Mouse (Mus musculus) kidney, postnatal 0 days (tissue): ENCODE measurements around the gene Cdh6. TPM values are rescaled to one million over a fixed set of nuclear protein-coding genes. Genes with fewer than 3 reads are reported as not detected.
A peak's percentile ranks its signal among the peaks of the same experiment; 100 is the strongest.

Experiments
- ATAC-seq: fragments of 200-750 bp; cut with Nextera tagmentation; replicated peaks from 2 replicates; pipeline ENCODE4 v1.8.0; 2017; ENCODE audit warnings: low read depth, moderate number of reproducible peaks, moderate TSS enrichment, moderate library complexity; ENCODE audit not compliant: low FRiP score
- DNase-seq: peaks from one replicate; pipeline ENCODE4 v3.0.0-alpha.2; 2016; ENCODE audit warnings: low spot score
- H3K27ac ChIP-seq: fragments of 300-500 bp; sonication (generic); 2 replicates; pipeline ENCODE4 v1.5.1; 2014; ENCODE audit warnings: mild to moderate bottlenecking
- H3K27me3 ChIP-seq: fragments of 300-500 bp; sonication (generic); 2 replicates; pipeline ENCODE4 v1.6.1; 2014; ENCODE audit warnings: low read length, mixed read lengths; ENCODE audit not compliant: insufficient read depth
- H3K36me3 ChIP-seq: fragments of 300-500 bp; sonication (generic); 2 replicates; pipeline ENCODE4 v1.6.1; 2014; ENCODE audit warnings: low read length, mixed read lengths; ENCODE audit not compliant: insufficient read depth
- H3K4me1 ChIP-seq: fragments of 300-500 bp; sonication (generic); replicated peaks from 2 replicates; pipeline ENCODE4 v1.6.1; 2014; ENCODE audit warnings: antibody characterized with exemption, low read length, mixed read lengths; ENCODE audit not compliant: insufficient read depth
- H3K4me2 ChIP-seq: fragments of 300-500 bp; sonication (generic); 2 replicates; pipeline ENCODE4 v1.6.1; 2014; ENCODE audit warnings: mild to moderate bottlenecking, low read length, moderate library complexity, mixed read lengths
- H3K4me3 ChIP-seq: fragments of 300-500 bp; sonication (generic); replicated peaks from 2 replicates; pipeline ENCODE4 v1.5.1; 2014; ENCODE audit warnings: low read depth, low read length
- H3K9ac ChIP-seq: fragments of 300-500 bp; sonication (generic); 2 replicates; pipeline ENCODE4 v1.6.1; 2014; ENCODE audit warnings: low read depth, low read length
- H3K9me3 ChIP-seq: fragments of 300-500 bp; sonication (generic); replicated peaks from 2 replicates; pipeline ENCODE4 v1.6.1; 2016; ENCODE audit warnings: low read length, inconsistent platforms, mixed read lengths
- CTCF ChIP-seq: IDR thresholded peaks from 2 replicates; pipeline ENCODE4 v1.5.1; 2016; ENCODE audit warnings: antibody characterized with exemption, low read depth, mild to moderate bottlenecking, moderate library complexity
- WGBS: fragments of 180-500 bp; shearing (Covaris S2); extraction: QIAGEN DNeasy Blood & Tissue Kit; methylation state at CpG from one replicate; pipeline ENCODE4 v1.1.7; 2014; 5-methylcytosine and 5-hydroxymethylcytosine counted together
- polyA plus RNA-seq: library from polyadenylated mRNA; unstranded; fragments of >200 nt; fragmentation: Nextera tagmentation; extraction: Ambion mirVana; gene quantifications from 2 replicates; pipeline ENCODE4 v1.2.1, GENCODE M21; 2015

Cdh6 gene
- polyA plus RNA-seq, 1 experiment from 2014 or later: 17.8 TPM

DNA sequence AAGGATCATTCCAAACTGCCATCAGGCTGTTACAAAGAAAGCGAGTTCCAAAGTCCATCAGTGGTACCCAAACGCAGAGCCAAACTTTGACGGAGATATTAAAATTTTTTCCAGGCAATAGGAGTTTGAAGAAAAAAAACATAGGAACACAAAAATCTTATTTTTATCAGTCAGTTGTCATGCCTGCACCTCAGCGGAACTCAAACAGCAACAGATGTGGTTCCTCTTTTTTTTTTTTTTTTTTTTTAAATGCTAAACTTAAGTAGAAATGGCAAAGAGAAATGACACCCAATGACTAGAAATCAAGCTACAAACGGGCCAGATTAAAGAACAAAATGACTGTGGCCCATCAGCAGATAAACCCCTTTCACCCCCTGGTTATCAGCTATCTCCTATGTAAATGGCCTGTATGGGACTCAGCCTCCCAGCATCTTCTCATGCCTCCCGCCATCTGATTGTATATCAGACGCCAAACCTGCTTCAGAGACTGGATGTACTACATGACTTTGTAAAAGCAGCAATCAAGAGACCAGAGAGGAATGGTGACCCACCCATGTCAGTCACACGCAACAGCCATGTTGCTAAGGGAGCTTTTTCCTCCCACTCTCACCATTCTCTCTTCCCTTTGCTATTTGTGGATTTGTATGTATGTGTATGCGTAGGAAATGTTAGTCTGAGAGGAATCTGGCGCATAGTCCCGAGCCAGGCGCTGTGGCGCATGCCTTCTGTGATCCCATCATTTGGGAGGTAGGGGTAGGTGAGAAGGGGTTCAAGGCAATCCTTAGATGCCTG is 8.2 kb downstream of the Cdh6 start:
- Histone ChIP-seq H3K4me3 (no peak overlapping the region), H3K36me3 (no peaks in the 10 kb centered on the region), H3K27ac (no peak overlapping the region), H3K4me2 (no peak overlapping the region), H3K4me1 (no peaks in the 10 kb centered on the region), H3K9ac (no peak overlapping the region), H3K9me3 (no peaks in the 10 kb centered on the region), H3K27me3 (no peaks in the 10 kb centered on the region)
- ATAC-seq (no peak), DNase-seq (no peak)
- 91% methylated on average over 13 of the region's 13 CpGs for WGBS
- no peak for TF ChIP-seq CTCF

DNA sequence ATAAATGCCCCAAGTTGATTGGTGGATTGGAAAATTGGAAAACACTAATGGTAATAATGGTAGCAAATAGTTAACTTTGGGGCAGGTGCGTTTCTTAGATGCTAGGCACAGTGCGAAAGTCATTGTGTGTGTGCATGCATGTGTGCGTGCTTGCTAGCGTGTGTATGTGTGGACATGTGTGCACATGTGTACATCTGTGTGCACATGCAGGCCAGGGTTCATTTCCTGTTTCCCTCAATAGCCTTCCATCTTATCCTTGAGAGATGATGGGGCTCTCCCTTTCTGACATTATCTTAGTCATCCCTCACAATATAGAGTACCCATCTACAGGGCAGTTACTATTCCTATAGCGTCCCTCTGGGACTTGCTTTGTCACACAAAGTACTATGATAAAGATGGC is 17.7 kb downstream of the Cdh6 start:
- Histone ChIP-seq H3K4me2 (no peak overlapping the region), H3K27me3 (no peaks in the 10 kb centered on the region), H3K4me3 (no peak overlapping the region), H3K9ac (no peak overlapping the region), H3K36me3 (no peaks in the 10 kb centered on the region), H3K27ac (no peak overlapping the region), H3K4me1 (no peaks in the 10 kb centered on the region), H3K9me3 (no peaks in the 10 kb centered on the region)
- ATAC-seq (no peak), DNase-seq (no peak)
- WGBS: 92% methylated on average over 5 of the region's 5 CpGs
- TF ChIP-seq CTCF: no peak

DNA sequence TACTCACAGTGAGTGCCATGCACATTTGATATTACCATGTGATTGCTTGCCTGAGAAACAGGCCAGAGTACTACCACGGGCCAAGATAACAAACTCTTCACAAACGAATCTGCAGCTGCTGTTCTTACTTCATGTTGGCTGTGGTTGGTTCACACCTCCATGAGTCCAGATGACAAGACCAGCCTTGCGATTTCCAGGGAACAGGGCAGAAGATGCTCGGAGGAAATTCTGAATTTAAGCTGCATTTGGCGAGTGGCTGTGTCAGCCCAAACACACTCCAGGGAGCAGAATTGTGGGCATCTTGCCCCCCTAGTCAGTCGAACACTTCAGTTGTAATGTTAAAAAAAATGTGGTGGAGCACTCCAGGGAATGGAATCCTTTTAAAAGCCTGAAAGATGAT is 18.1 kb downstream of the Cdh6 start:
- DNase-seq: no peak
- H3K27me3 ChIP-seq: no peaks in the 10 kb centered on the region
- H3K9ac ChIP-seq: no peak overlapping the region
- ATAC-seq: no peak
- no peak overlapping the region for H3K4me3 ChIP-seq
- no peak overlapping the region for H3K4me2 ChIP-seq
- no peaks in the 10 kb centered on the region for H3K36me3 ChIP-seq
- no peak overlapping the region for H3K27ac ChIP-seq
- H3K4me1 ChIP-seq: no peaks in the 10 kb centered on the region
- no peaks in the 10 kb centered on the region for H3K9me3 ChIP-seq
- TF ChIP-seq CTCF: no peak
- WGBS: 81% methylated on average over 6 of the region's 6 CpGs

DNA sequence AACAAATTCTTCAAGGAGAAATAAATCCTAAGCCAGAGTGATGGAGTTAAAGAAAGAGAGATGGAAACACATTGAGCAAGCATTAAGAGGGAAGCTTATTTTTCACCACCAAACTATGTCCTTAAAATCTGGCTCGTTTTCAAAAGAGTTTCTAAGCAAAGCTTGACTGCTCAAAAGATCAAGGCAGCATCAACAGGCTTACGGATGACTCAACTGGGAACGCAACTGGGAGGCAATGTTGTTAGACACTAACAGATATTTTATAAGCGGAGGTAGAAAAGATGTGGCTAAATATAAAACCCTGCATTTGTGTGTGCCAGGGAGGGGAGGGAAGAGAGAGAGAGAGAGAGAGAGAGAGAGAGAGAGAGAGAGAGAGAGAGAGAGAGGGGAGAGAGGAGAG is 31.5 kb downstream of the Cdh6 start:
- H3K36me3 ChIP-seq: no peaks in the 10 kb centered on the region
- no peak for TF ChIP-seq CTCF
- DNase-seq: peak; percentile 21
- no peak overlapping the region for H3K9ac ChIP-seq
- H3K27me3 ChIP-seq: no peaks in the 10 kb centered on the region
- H3K4me2 ChIP-seq: no peak overlapping the region
- H3K4me1 ChIP-seq: no peaks in the 10 kb centered on the region
- H3K9me3 ChIP-seq: no peaks in the 10 kb centered on the region
- 40% methylated on average over 4 of the region's 4 CpGs for WGBS
- no peak overlapping the region for H3K27ac ChIP-seq
- ATAC-seq: no peak
- no peak overlapping the region for H3K4me3 ChIP-seq

DNA sequence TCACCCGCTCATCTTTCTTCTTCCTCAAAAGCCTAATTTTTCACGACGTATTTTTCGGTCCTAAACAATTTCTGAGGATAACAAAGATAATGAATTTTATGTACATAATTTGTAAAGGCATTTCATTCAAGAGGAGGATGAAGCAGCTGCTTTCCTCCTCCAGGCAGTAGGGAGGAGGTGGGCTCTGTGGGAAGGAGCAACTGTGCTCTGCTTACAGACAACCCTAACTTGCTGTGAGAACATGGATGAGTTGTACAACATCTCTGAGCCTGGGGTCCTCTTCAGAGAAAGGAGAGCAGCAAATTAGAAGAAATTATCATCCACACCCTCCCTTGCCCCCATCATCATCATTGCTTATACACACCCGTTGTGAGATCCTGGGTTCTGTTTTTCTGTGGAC is 33.8 kb downstream of the Cdh6 start:
- 84% methylated on average over 5 of the region's 5 CpGs for WGBS
- no peaks in the 10 kb centered on the region for H3K36me3 ChIP-seq
- no peak overlapping the region for H3K4me3 ChIP-seq
- no peak for TF ChIP-seq CTCF
- H3K4me1 ChIP-seq: no peaks in the 10 kb centered on the region
- ATAC-seq: no peak
- no peak for DNase-seq
- no peak overlapping the region for H3K9ac ChIP-seq
- H3K4me2 ChIP-seq: no peak overlapping the region
- H3K27ac ChIP-seq: no peak overlapping the region
- H3K9me3 ChIP-seq: no peaks in the 10 kb centered on the region
- H3K27me3 ChIP-seq: no peaks in the 10 kb centered on the region

DNA sequence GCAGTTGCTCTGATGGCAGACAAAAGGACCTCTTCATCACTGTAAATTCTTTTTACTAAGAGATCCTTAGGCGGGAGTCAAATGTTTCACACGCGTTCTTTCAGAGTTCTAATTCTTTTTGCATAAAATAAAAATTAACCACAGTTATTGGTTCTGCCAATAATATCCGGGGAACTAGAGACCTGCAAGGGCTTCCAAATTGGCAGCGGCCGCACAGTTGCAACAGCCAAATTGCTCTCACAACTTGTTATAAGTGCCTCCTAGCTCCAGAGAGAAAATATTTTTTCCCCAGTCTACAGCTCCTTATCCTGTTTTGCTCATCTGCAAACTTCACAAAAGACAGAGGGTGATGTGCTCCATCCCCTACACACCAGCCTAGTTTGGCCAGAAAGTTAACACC is 36.3 kb downstream of the Cdh6 start:
- no peak for TF ChIP-seq CTCF

DNA sequence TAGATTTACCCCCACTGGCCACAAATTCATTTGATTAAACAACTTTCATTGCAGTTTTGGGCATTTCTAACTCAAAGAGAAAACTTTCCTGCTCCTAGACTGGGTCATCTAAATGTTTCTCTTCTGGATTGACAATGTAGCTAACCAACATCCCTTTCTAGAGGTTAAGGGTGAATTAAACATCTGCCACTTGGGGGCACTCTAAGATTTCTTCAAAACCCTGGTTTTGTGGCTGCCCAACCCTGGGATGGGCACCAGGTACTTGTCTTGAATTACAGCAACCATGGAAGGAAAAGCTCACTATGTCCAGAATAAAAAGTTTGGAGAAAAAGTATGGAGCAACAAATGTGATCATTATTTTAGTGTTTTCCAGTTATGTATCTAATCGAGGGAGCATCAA is 39.4 kb downstream of the Cdh6 start:
- ATAC-seq: no peak
- Histone ChIP-seq H3K9me3 (no peaks in the 10 kb centered on the region), H3K27me3 (no peaks in the 10 kb centered on the region), H3K9ac (no peak overlapping the region), H3K36me3 (no peaks in the 10 kb centered on the region), H3K4me1 (no peaks in the 10 kb centered on the region), H3K4me2 (no peak overlapping the region), H3K27ac (no peak overlapping the region), H3K4me3 (no peak overlapping the region)
- WGBS: 77% methylated on average over 1 of the region's 1 CpGs
- DNase-seq: peak; percentile 50
- TF ChIP-seq CTCF: peak; percentile 68

More for the DNA sequence above, 36.3 kb downstream of the Cdh6 start:
- Histone ChIP-seq H3K4me3 (no peak overlapping the region), H3K27ac (no peak overlapping the region), H3K27me3 (no peaks in the 10 kb centered on the region), H3K9ac (no peak overlapping the region), H3K4me1 (no peaks in the 10 kb centered on the region), H3K36me3 (no peaks in the 10 kb centered on the region), H3K9me3 (no peaks in the 10 kb centered on the region), H3K4me2 (no peak overlapping the region)
- DNase-seq (no peak), ATAC-seq (no peak)
- WGBS: 68% methylated on average over 6 of the region's 6 CpGs
